Mouse (Mus musculus) heart, embryonic 11.5 days (tissue): ENCODE measurements around the gene Wsb2. TPM values are rescaled to one million over a fixed set of nuclear protein-coding genes. Genes with fewer than 3 reads are reported as not detected.
A peak's percentile ranks its signal among the peaks of the same experiment; 100 is the strongest.

Experiments used
- ATAC-seq: fragments of 200-750 bp; cut with Nextera tagmentation; replicated peaks from 2 replicates; pipeline ENCODE4 v1.8.0; 2017; ENCODE audit warnings: moderate library complexity; ENCODE audit not compliant: insufficient number of reproducible peaks, low FRiP score, low TSS enrichment
- H3K27ac ChIP-seq: fragments of 300-500 bp; sonication (generic); 2 replicates; pipeline ENCODE4 v1.5.1; 2014; ENCODE audit warnings: mild to moderate bottlenecking, low read depth, low read length
- H3K27me3 ChIP-seq: fragments of 300-500 bp; sonication (generic); 2 replicates; pipeline ENCODE4 v1.6.1; 2014; ENCODE audit warnings: mild to moderate bottlenecking, low read length, mixed read lengths; ENCODE audit not compliant: control insufficient read depth, insufficient read depth
- H3K36me3 ChIP-seq: fragments of 300-500 bp; sonication (generic); 2 replicates; pipeline ENCODE4 v1.6.1; 2014; ENCODE audit warnings: mild to moderate bottlenecking, low read length, moderate library complexity, mixed read lengths; ENCODE audit not compliant: control insufficient read depth, insufficient read depth
- H3K4me1 ChIP-seq: fragments of 300-500 bp; sonication (generic); 2 replicates; pipeline ENCODE4 v1.6.1; 2014; ENCODE audit warnings: low read length; ENCODE audit not compliant: control insufficient read depth, insufficient read depth
- H3K4me2 ChIP-seq: fragments of 300-500 bp; sonication (generic); 2 replicates; pipeline ENCODE4 v1.6.1; 2014; ENCODE audit warnings: mild to moderate bottlenecking, moderate library complexity
- H3K4me3 ChIP-seq: fragments of 300-500 bp; sonication (generic); 2 replicates; pipeline ENCODE4 v1.5.1; 2014; ENCODE audit warnings: low read depth, low read length
- H3K9ac ChIP-seq: fragments of 300-500 bp; sonication (generic); 2 replicates; pipeline ENCODE4 v1.6.1; 2014; ENCODE audit warnings: mild to moderate bottlenecking, low read depth, low read length, moderate library complexity
- H3K9me3 ChIP-seq: fragments of 300-500 bp; sonication (generic); replicated peaks from 2 replicates; pipeline ENCODE4 v1.6.1; 2016; ENCODE audit warnings: low read length; ENCODE audit not compliant: control insufficient read depth
- WGBS: fragments of 180-500 bp; shearing (Covaris S2); extraction: QIAGEN DNeasy Blood & Tissue Kit; methylation state at CpG from one replicate; pipeline ENCODE4 v1.1.7; 2014; ENCODE audit not compliant: insufficient replicate concordance; 5-methylcytosine and 5-hydroxymethylcytosine counted together
- polyA plus RNA-seq: library from polyadenylated mRNA; unstranded; fragments of >200 nt; fragmentation: Nextera tagmentation; extraction: Ambion mirVana; gene quantifications from 2 replicates; pipeline ENCODE4 v1.2.1, GENCODE M21; 2014

The Wsb2 gene
- polyA plus RNA-seq, 1 experiment from 2014 or later: 77.0 TPM

DNA sequence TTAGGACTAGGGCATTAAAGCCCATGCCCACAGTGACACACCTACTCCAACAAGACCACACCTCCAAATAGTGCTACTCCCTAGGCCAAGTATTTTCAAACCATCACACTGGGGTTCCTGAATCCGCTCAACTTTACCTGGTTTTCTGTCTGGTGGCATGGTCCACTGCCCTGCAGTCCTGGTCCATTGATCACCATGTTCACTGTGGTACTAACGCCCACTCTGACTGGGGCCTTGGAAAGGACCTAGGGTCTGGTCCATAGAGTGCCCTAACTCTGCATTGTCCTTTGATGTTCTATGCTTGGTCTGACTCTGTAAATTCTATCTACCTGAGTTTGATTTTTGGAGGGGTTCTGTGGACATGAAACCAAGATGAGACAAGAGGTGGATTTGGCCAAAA, 9.3 kb upstream of the Wsb2 start:
- no peak overlapping the region for H3K27ac ChIP-seq

GRCm38 (mm10) chr5:117348279-117348678, 8.8 kb upstream of the Wsb2 start:
- H3K4me3 ChIP-seq: no peak overlapping the region
- H3K4me1 ChIP-seq: no peaks in the 10 kb centered on the region
- WGBS: 29% methylated on average over 19 of the region's 19 CpGs
- no peak overlapping the region for H3K9ac ChIP-seq
- peak; percentile 76; the same call in 1 of the 2 replicates for ATAC-seq
- H3K36me3 ChIP-seq: no peaks in the 10 kb centered on the region
- no peak overlapping the region for H3K27ac ChIP-seq
- H3K9me3 ChIP-seq: no peaks in the 10 kb centered on the region
- H3K27me3 ChIP-seq: no peaks in the 10 kb centered on the region
- H3K4me2 ChIP-seq: peak overlapping the region; percentile 34

More for the DNA sequence above, 9.3 kb upstream of the Wsb2 start:
- H3K9ac ChIP-seq: no peak overlapping the region
- H3K4me2 ChIP-seq: peak overlapping the region; percentile 34
- H3K9me3 ChIP-seq: no peaks in the 10 kb centered on the region
- no peak for ATAC-seq
- H3K36me3 ChIP-seq: no peaks in the 10 kb centered on the region
- H3K4me1 ChIP-seq: no peaks in the 10 kb centered on the region
- WGBS: 85% methylated on average over 2 of the region's 2 CpGs
- H3K27me3 ChIP-seq: no peaks in the 10 kb centered on the region
- no peak overlapping the region for H3K4me3 ChIP-seq

- Histone ChIP-seq H3K4me1 (peaks cover 11% of the 10 kb centered on the region), H3K9me3 (no peaks in the 10 kb centered on the region), H3K27me3 (no peaks in the 10 kb centered on the region), H3K9ac (no peak overlapping the region), H3K4me2 (no peak overlapping the region), H3K36me3 (no peaks in the 10 kb centered on the region), H3K4me3 (no peak overlapping the region), H3K27ac (no peak overlapping the region)
- 60% methylated on average over 8 of the region's 8 CpGs for WGBS
- ATAC-seq: no peak
Observed at GRCm38 (mm10) chr5:117354121-117354520, 3.0 kb upstream of the Wsb2 start.

DNA sequence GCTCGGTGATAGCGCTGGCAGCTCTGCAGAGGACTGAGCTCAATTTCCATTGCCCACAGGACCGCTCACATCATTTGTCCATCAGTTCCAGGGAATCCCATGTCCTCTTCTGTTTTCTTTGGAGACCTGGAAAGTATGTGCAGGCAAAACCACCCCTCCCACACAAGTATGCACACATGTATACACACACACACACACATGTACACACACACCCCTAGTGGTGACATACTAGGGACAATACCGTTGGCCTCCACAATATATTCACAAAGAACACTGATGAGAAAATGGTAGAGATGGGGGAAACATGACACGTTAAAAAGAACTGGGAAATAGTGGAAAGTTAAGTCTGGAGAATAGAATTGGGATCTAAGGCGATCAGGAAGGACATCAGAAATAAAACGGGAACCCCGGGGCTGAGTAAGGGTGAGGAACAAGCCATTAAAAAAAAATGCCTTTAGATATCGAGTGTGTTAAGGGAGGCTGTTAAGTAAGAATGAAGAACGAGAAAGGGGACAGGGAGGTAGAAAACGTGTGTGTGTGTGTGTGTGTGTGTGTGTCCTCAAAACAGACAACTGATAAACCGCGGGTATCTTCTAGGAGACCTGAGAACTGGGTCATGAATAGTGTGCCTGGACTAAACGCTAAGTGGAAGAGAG, 1.3 kb upstream of the Wsb2 start:
- 36% methylated on average over 14 of the region's 14 CpGs for WGBS
- Histone ChIP-seq H3K9me3 (no peaks in the 10 kb centered on the region), H3K27me3 (no peaks in the 10 kb centered on the region), H3K9ac (peak overlapping the region; percentile 81; the same call in 1 of the 2 replicates), H3K4me1 (peaks cover 27% of the 10 kb centered on the region), H3K36me3 (no peaks in the 10 kb centered on the region), H3K4me3 (no peak overlapping the region), H3K27ac (peak overlapping the region; percentile 88; the same call in 1 of the 2 replicates), H3K4me2 (peak overlapping the region; percentile 75)
- ATAC-seq: no peak

- Histone ChIP-seq H3K4me3 (peak overlapping the region; percentile 59), H3K27ac (peak overlapping the region; percentile 88), H3K27me3 (no peaks in the 10 kb centered on the region), H3K36me3 (no peaks in the 10 kb centered on the region), H3K4me2 (peak overlapping the region; percentile 75), H3K9ac (peak overlapping the region; percentile 81), H3K9me3 (no peaks in the 10 kb centered on the region), H3K4me1 (peaks cover 34% of the 10 kb centered on the region)
- WGBS: under 1% methylated on average over 24 of the region's 24 CpGs
- peak; percentile 28 for ATAC-seq
Observed at GRCm38 (mm10) chr5:117356365-117357128, 557 bp upstream of the Wsb2 start.

- WGBS: under 1% methylated on average over 49 of the region's 49 CpGs
Observed at GRCm38 (mm10) chr5:117357478-117358247, 559 bp downstream of the Wsb2 start.

GRCm38 (mm10) chr5:117358248-117358630, 1.1 kb downstream of the Wsb2 start:
- no peak for ATAC-seq
- H3K4me2 ChIP-seq: peak overlapping the region; percentile 75
- H3K4me1 ChIP-seq: peaks cover 45% of the 10 kb centered on the region
- H3K36me3 ChIP-seq: no peaks in the 10 kb centered on the region
- 0 out of 2 replicates have a peak overlapping the region, but pooled peaks have one; percentile 88 for H3K27ac ChIP-seq
- H3K9ac ChIP-seq: peak overlapping the region; percentile 81
- H3K4me3 ChIP-seq: peak overlapping the region; percentile 59
- H3K27me3 ChIP-seq: no peaks in the 10 kb centered on the region
- whole genome bisulfite sequencing: 7% methylated on average over 6 of the region's 6 CpGs
- H3K9me3 ChIP-seq: no peaks in the 10 kb centered on the region

More at GRCm38 (mm10) chr5:117357478-117358247, 559 bp downstream of the Wsb2 start:
- H3K4me3 ChIP-seq: peak overlapping the region; percentile 59
- peak overlapping the region; percentile 81 for H3K9ac ChIP-seq
- peak; percentile 63; the same call in 1 of the 2 replicates for ATAC-seq
- peak overlapping the region; percentile 88 for H3K27ac ChIP-seq
- H3K27me3 ChIP-seq: no peaks in the 10 kb centered on the region
- no peaks in the 10 kb centered on the region for H3K9me3 ChIP-seq
- peaks cover 40% of the 10 kb centered on the region for H3K4me1 ChIP-seq
- H3K36me3 ChIP-seq: no peaks in the 10 kb centered on the region
- H3K4me2 ChIP-seq: peak overlapping the region; percentile 75

DNA sequence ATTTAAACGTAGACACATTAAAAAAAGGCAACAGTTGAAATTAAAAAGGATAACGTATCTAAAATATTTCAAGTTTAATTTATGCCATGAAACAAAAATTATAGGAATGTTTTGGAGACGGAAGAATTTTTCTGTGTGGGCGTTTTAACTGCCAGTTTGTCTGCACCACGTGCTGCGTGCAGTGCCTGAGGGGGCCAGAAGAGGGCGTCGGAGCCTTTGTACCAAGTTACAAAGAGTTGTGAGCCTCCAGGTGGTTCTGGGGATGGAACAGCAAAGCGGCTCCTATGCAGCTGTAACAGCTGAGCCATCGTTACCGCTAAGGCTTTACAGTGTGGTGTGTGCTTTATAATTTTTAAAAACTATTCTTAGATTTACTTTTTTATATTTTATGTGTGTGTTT, 1.6 kb downstream of the Wsb2 start:
- Histone ChIP-seq H3K27ac (no peak overlapping the region), H3K9me3 (no peaks in the 10 kb centered on the region), H3K4me2 (peak overlapping the region; percentile 75), H3K27me3 (no peaks in the 10 kb centered on the region), H3K4me3 (peak overlapping the region; percentile 59; the same call in 1 of the 2 replicates), H3K4me1 (peaks cover 50% of the 10 kb centered on the region), H3K9ac (no peak overlapping the region), H3K36me3 (peaks cover under 1% of the 10 kb centered on the region; the same call in 1 of the 2 replicates)
- no peak for ATAC-seq
- 33% methylated on average over 11 of the region's 11 CpGs for WGBS
